In genomic region chr2:17391389-17391788, GRCm38 (mm10) we compare ENCODE assay signal across 22 mouse cellular contexts.
DNase-seq lines count a peak whose midpoint lies in the region; ATAC-seq and TF ChIP-seq lines count a peak whose summit lies in the region.
"Had no signal": no experiment of that assay in that cellular context is flagged by ENCODE, and none has a peak within 500 bp of the region (broad histone marks: within the 10 kb centered on the region; RNA-seq: fewer than 3 reads in every experiment).

No protein-coding gene starts in this region.

- no peak for TF ChIP-seq CTCF in thymus, adult 2 months (IDR thresholded peaks at IDR 0.05; ENCODE audit: borderline replicate concordance, control insufficient read depth, extremely low read depth, insufficient read depth, low read length, poor library complexity)
- no peak for TF ChIP-seq CTCF in CH12.LX (conservative IDR thresholded peaks at IDR 0.05 in 1 of 2, IDR thresholded peaks at IDR 0.05 in 1 of 2; ENCODE audit: low read depth in 2 of 2, low read length in 2 of 2)
- no peak for TF ChIP-seq CTCF in layer of hippocampus, adult 2 months (conservative IDR thresholded peaks at IDR 0.05)

- no peak for TF ChIP-seq RAD21 in CH12.LX (IDR thresholded peaks at IDR 0.05; ENCODE audit: low read depth, low read length)

- H3K4me1 ChIP-seq in lung, embryonic 16.5 days (replicated peaks; ENCODE audit: control insufficient read depth, insufficient read depth, low read length), result no peaks in the 10 kb centered on the region
- peaks cover 6% of the 10 kb centered on the region; the same call in 1 of the 2 replicates for H3K4me1 ChIP-seq in thymus, adult 2 months (replicated peaks; ENCODE audit: control insufficient read depth, insufficient read depth, low read length)
- peaks cover 12 to 69% of the 10 kb centered on the region in 2 experiments for H3K4me1 ChIP-seq in CH12.LX (ENCODE audit: control insufficient read depth in 1 of 2, insufficient read depth in 2 of 2)
- H3K4me1 ChIP-seq in hindbrain, embryonic 14.5 days (replicated peaks; ENCODE audit: control insufficient read depth, insufficient read depth, low read length), result no peaks in the 10 kb centered on the region
- H3K4me1 ChIP-seq: embryonic facial prominence, embryonic 13.5 days; forebrain, embryonic 12.5 days; heart, embryonic 15.5 days; hindbrain, embryonic 10.5 days had no signal

- H3K27ac ChIP-seq in lung, embryonic 16.5 days (ENCODE audit: low read length), result no peak overlapping the region
- H3K27ac ChIP-seq in thymus, adult 2 months (ENCODE audit: control insufficient read depth, insufficient read depth, low read length), result peak overlapping the region; percentile 63; the same call in 1 of the 2 replicates
- H3K27ac ChIP-seq in CH12.LX (ENCODE audit: insufficient read depth, low read depth), result peak overlapping the region; percentile 52
- no peak overlapping the region for H3K27ac ChIP-seq in layer of hippocampus, adult 2 months
- no peak overlapping the region for H3K27ac ChIP-seq in hindbrain, embryonic 14.5 days
- H3K27ac ChIP-seq: embryonic facial prominence, embryonic 13.5 days; forebrain, embryonic 12.5 days; heart, embryonic 15.5 days; hindbrain, embryonic 10.5 days had no signal

- no peak overlapping the region for H3K9ac ChIP-seq in lung, embryonic 16.5 days (ENCODE audit: low read length)
- no peak overlapping the region; the same call in 1 of the 2 replicates for H3K9ac ChIP-seq in CH12.LX (ENCODE audit: insufficient read depth, low read depth)
- no peak overlapping the region for H3K9ac ChIP-seq in hindbrain, embryonic 14.5 days
- H3K9ac ChIP-seq: embryonic facial prominence, embryonic 13.5 days; forebrain, embryonic 12.5 days; heart, embryonic 15.5 days had no signal

- dilution Hi-C loops in CH12.LX (cut with MboI; ENCODE audit: extremely low pct_ligation_motif_present, extremely low pct_unique_long_range_greater_than_20kb, low sequenced_read_pairs), result no loop called here

- peak; percentile 69 for ATAC-seq in lung, embryonic 16.5 days (ENCODE audit: low read depth)
- ATAC-seq in hindbrain, embryonic 14.5 days (ENCODE audit: low FRiP score), result no peak
- ATAC-seq: forebrain, embryonic 16.5 days had no signal

- no peaks in the 10 kb centered on the region for H3K9me3 ChIP-seq in lung, embryonic 16.5 days (ENCODE audit: control insufficient read depth, low read length)
- no peaks in the 10 kb centered on the region for H3K9me3 ChIP-seq in CH12.LX (replicated peaks; ENCODE audit: low read length)
- H3K9me3 ChIP-seq in hindbrain, embryonic 14.5 days (ENCODE audit: control insufficient read depth, low read length), result no peaks in the 10 kb centered on the region
- H3K9me3 ChIP-seq: embryonic facial prominence, embryonic 13.5 days; forebrain, embryonic 12.5 days; heart, embryonic 15.5 days; hindbrain, embryonic 10.5 days had no signal

- in situ Hi-C loops in CH12.LX (cut with MboI; ENCODE audit: low pct_ligation_motif_present, low pct_unique_long_range_greater_than_20kb, low sequenced_read_pairs), result loop anchor here (25.0 kb wide), 1 partner anchor 179 kb away; no protein-coding TSS in a partner anchor

- no peak overlapping the region for H3K4me2 ChIP-seq in lung, embryonic 16.5 days (ENCODE audit: low read depth, low read length)
- H3K4me2 ChIP-seq in CH12.LX (ENCODE audit: insufficient read depth, low read depth, poor library complexity, severe bottlenecking), result peak overlapping the region; percentile 90; the same call in 1 of the 2 replicates
- no peak overlapping the region for H3K4me2 ChIP-seq in hindbrain, embryonic 14.5 days (replicated peaks)
- H3K4me2 ChIP-seq: embryonic facial prominence, embryonic 13.5 days; forebrain, embryonic 12.5 days; heart, embryonic 11.5 days; heart, embryonic 15.5 days had no signal

- no peak for DNase-seq in lung, postnatal 14 days
- peak; percentile 19 for DNase-seq in thymus, adult 2 months
- DNase-seq in thymus, postnatal 10 days (ENCODE audit: low spot score in 2 of 2), result no peak
- peak; percentile 84 for DNase-seq in CH12.LX (ENCODE audit: extremely low read depth)
- DNase-seq in splenic B cell, adult 2 months (ENCODE audit: low read depth, low spot score), result peak; percentile 44
- no peak for DNase-seq in layer of hippocampus, adult 2 months (ENCODE audit: low spot score in 2 of 2)
- no peak for DNase-seq in hindbrain, embryonic 14.5 days (ENCODE audit: low spot score)
- DNase-seq: adrenal gland, adult 2 months; adrenal gland, postnatal 25 days; cerebellum, adult 18-20 months; cerebellum, adult 9-11 months; cerebellum, postnatal 36 days; gastrocnemius, postnatal 10 days; heart, adult 18-20 months; heart, postnatal 14 days had no signal

- no peaks in the 10 kb centered on the region for H3K36me3 ChIP-seq in lung, embryonic 16.5 days (ENCODE audit: control insufficient read depth, insufficient read depth, low read length)
- peaks cover 24% of the 10 kb centered on the region for H3K36me3 ChIP-seq in thymus, adult 2 months (ENCODE audit: control insufficient read depth, insufficient read depth, low read length)
- H3K36me3 ChIP-seq in CH12.LX (replicated peaks in 1 of 2; ENCODE audit: control insufficient read depth in 1 of 2, insufficient read depth in 1 of 2, low read length in 1 of 2), result peaks cover 0 to 19% of the 10 kb centered on the region in 2 experiments
- no peaks in the 10 kb centered on the region for H3K36me3 ChIP-seq in splenic B cell, adult 2 months (ENCODE audit: control insufficient read depth, insufficient read depth, low read length, poor library complexity, severe bottlenecking)
- H3K36me3 ChIP-seq in hindbrain, embryonic 14.5 days (replicated peaks; ENCODE audit: control insufficient read depth, insufficient read depth), result no peaks in the 10 kb centered on the region
- H3K36me3 ChIP-seq: embryonic facial prominence, embryonic 13.5 days; forebrain, embryonic 12.5 days; hindbrain, embryonic 10.5 days had no signal

- peak; percentile 64 for TF ChIP-seq EP300 in CH12.LX (IDR thresholded peaks at IDR 0.05; ENCODE audit: low read length)

- no peak overlapping the region for H3K4me3 ChIP-seq in lung, embryonic 16.5 days (ENCODE audit: low read length)
- no peak overlapping the region for H3K4me3 ChIP-seq in thymus, adult 2 months (ENCODE audit: control insufficient read depth, insufficient read depth, low read length)
- no peak overlapping the region for H3K4me3 ChIP-seq in CH12.LX (replicated peaks in 1 of 3; ENCODE audit: low read depth in 2 of 3, low read length in 2 of 3, poor library complexity in 1 of 3)
- no peak overlapping the region for H3K4me3 ChIP-seq in layer of hippocampus, adult 2 months
- H3K4me3 ChIP-seq in hindbrain, embryonic 14.5 days (replicated peaks; ENCODE audit: low read length), result no peak overlapping the region
- H3K4me3 ChIP-seq: embryonic facial prominence, embryonic 13.5 days; forebrain, embryonic 12.5 days; heart, embryonic 15.5 days; hindbrain, embryonic 10.5 days had no signal

- no peaks in the 10 kb centered on the region for H3K27me3 ChIP-seq in lung, embryonic 16.5 days (ENCODE audit: control insufficient read depth, insufficient read depth, low read depth, low read length)
- H3K27me3 ChIP-seq in thymus, adult 2 months (ENCODE audit: control insufficient read depth, insufficient read depth, low read length), result no peaks in the 10 kb centered on the region
- no peaks in the 10 kb centered on the region for H3K27me3 ChIP-seq in CH12.LX (replicated peaks)
- H3K27me3 ChIP-seq in splenic B cell, adult 2 months (ENCODE audit: control insufficient read depth, insufficient read depth, low read length, poor library complexity, severe bottlenecking), result no peaks in the 10 kb centered on the region
- H3K27me3 ChIP-seq in hindbrain, embryonic 14.5 days (ENCODE audit: control insufficient read depth, insufficient read depth, low read length), result no peaks in the 10 kb centered on the region
- H3K27me3 ChIP-seq: embryonic facial prominence, embryonic 13.5 days; forebrain, embryonic 12.5 days; heart, embryonic 15.5 days had no signal

- WGBS in lung, embryonic 16.5 days, result 51% methylated on average over 5 of the region's 5 CpGs
- WGBS in thymus, adult 2 months, result 77% methylated on average over 5 of the region's 5 CpGs
- 91% methylated on average over 5 of the region's 5 CpGs for WGBS in hindbrain, embryonic 14.5 days

- no peak for TF ChIP-seq POLR2A in thymus, adult 2 months (IDR thresholded peaks at IDR 0.05; ENCODE audit: control insufficient read depth, extremely low read depth, insufficient read depth, low read length, poor library complexity)
- TF ChIP-seq POLR2A in CH12.LX (IDR thresholded peaks at IDR 0.05; ENCODE audit: low read depth, low read length), result 0 out of 2 replicates have a peak, but pooled peaks have one; percentile 15

- H3K79me2 ChIP-seq in CH12.LX (replicated peaks; ENCODE audit: control insufficient read depth, extremely low read depth, insufficient read depth, poor library complexity, severe bottlenecking), result no peaks in the 10 kb centered on the region

TF ChIP-seq in CH12.LX, 34 proteins besides CTCF, POLR2A, EP300 and RAD21 (continues in another document):
- TF ChIP-seq E2F4 (IDR thresholded peaks at IDR 0.05; ENCODE audit: insufficient replicate concordance, low read depth, low read length) (no peak), MEF2A (IDR thresholded peaks at IDR 0.05; ENCODE audit: borderline replicate concordance, low read depth, low read length) (no peak; the same call in 1 of the 2 replicates), ZNF384 (IDR thresholded peaks at IDR 0.05; ENCODE audit: low read depth, low read length) (no peak), MYC (IDR thresholded peaks at IDR 0.05; ENCODE audit: low read depth, low read length) (no peak), GABPA (IDR thresholded peaks at IDR 0.05; ENCODE audit: insufficient replicate concordance, low read depth, low read length) (no peak), MAX (IDR thresholded peaks at IDR 0.05; ENCODE audit: low read length) (no peak), TCF12 (IDR thresholded peaks at IDR 0.05; ENCODE audit: low read depth, low read length) (peak; percentile 73; the same call in 1 of the 2 replicates), BHLHE40 (IDR thresholded peaks at IDR 0.05; ENCODE audit: low read depth, low read length) (peak; percentile 74), JUN (IDR thresholded peaks at IDR 0.05; ENCODE audit: insufficient read depth, low read depth, low read length) (peak; percentile 36; the same call in 1 of the 2 replicates), POLR2AphosphoS2 (IDR thresholded peaks at IDR 0.05; ENCODE audit: low read depth, low read length) (no peak), CHD2 (IDR thresholded peaks at IDR 0.05; ENCODE audit: low read length) (no peak), TBP (conservative IDR thresholded peaks at IDR 0.05; ENCODE audit: low read depth, low read length) (no peak), USF2 (conservative IDR thresholded peaks at IDR 0.05; ENCODE audit: low read depth, low read length) (no peak), NRF1 (IDR thresholded peaks at IDR 0.05; ENCODE audit: low read depth, low read length) (no peak), ZKSCAN1 (IDR thresholded peaks at IDR 0.05; ENCODE audit: borderline replicate concordance, low read depth, low read length) (no peak), CHD1 (IDR thresholded peaks at IDR 0.05; ENCODE audit: low read depth, low read length) (no peak; the same call in 1 of the 2 replicates), MAFK (IDR thresholded peaks at IDR 0.05; ENCODE audit: insufficient replicate concordance, low read length) (no peak)

Comparison
In these comparisons a context has a peak if more than half of its experiments do, and no peak if none do; other contexts are left out.
1. DNase-seq: peak in thymus, adult 2 months (single experiment), CH12.LX (single experiment) and splenic B cell, adult 2 months (single experiment); none in lung, postnatal 14 days (single experiment), thymus, postnatal 10 days (0 of 2), layer of hippocampus, adult 2 months (0 of 2) and hindbrain, embryonic 14.5 days (single experiment).
2. H3K27ac ChIP-seq: peak in thymus, adult 2 months (single experiment) and CH12.LX (single experiment); none in lung, embryonic 16.5 days (single experiment), layer of hippocampus, adult 2 months (single experiment) and hindbrain, embryonic 14.5 days (single experiment).